Mouse (Mus musculus): ENCODE results near the gene Acbd6.

- TF ChIP-seq CTCF (IDR thresholded peaks at IDR 0.05; ENCODE audit: extremely low read depth, insufficient read length, insufficient replicate concordance, low read depth, low read length) (no peak), POLR2A (IDR thresholded peaks at IDR 0.05; ENCODE audit: low read depth, low read length) (no peak)
These were observed 123.3 kb downstream of the Acbd6 start for GRCm38 (mm10) chr1:155681116-155681799.

All from small intestine, adult 2 months (tissue).